Mouse (Mus musculus): ENCODE results near the gene Cabp4. TPM values are rescaled to one million over a fixed set of nuclear protein-coding genes. Genes with fewer than 3 reads are reported as not detected.
A peak's percentile ranks its signal among the peaks of the same experiment; 100 is the strongest.

The Cabp4 gene
- polyA plus RNA-seq, 1 experiment: 0.51 TPM

DNA sequence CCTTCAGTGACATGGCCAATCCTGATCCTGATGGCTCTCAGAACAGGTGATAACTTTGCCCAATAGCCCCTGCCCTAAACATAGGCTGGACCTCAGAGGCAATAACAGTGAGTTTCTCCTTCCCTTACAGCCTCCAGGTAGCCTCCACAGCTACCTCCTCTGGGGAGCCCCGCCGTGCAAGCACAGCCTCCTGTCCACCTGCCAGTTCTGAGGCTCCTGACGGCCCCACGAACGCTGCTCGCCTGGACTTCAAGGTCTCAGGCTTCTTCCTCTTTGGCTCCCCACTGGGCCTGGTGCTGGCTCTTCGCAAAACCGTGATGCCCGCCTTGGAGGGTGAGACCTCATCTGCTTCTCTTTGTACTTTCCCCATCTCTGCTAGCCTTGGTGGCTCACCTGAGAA, 35.3 kb downstream of the Cabp4 start:
- H3K4me3 ChIP-seq (replicated peaks): no peak overlapping the region
- no peaks in the 10 kb centered on the region for H3K27me3 ChIP-seq (replicated peaks)
- H3K9me3 ChIP-seq: no peaks in the 10 kb centered on the region
- H3K4me1 ChIP-seq: peaks cover 62% of the 10 kb centered on the region
- peaks cover 99% of the 10 kb centered on the region for H3K36me3 ChIP-seq (replicated peaks; ENCODE audit: low read length)
- TF ChIP-seq GATA1 (IDR thresholded peaks at IDR 0.05; ENCODE audit: borderline replicate concordance, low read length) (no peak), FLI1 (IDR thresholded peaks at IDR 0.05; ENCODE audit: low read length) (no peak)

- Histone ChIP-seq H3K4me1 (peaks cover 62% of the 10 kb centered on the region), H3K4me3 (replicated peaks) (peak overlapping the region; percentile 3), H3K36me3 (replicated peaks; ENCODE audit: low read length) (peaks cover 99% of the 10 kb centered on the region), H3K27me3 (replicated peaks) (no peaks in the 10 kb centered on the region), H3K9me3 (no peaks in the 10 kb centered on the region)
- TF ChIP-seq GATA1 (IDR thresholded peaks at IDR 0.05; ENCODE audit: borderline replicate concordance, low read length) (no peak), FLI1 (IDR thresholded peaks at IDR 0.05; ENCODE audit: low read length) (no peak)
Measured at GRCm38 (mm10) chr19:4106654-4107053, 37.2 kb downstream of the Cabp4 start.

GRCm38 (mm10) chr19:4104675-4105194, 39.1 kb downstream of the Cabp4 start:
- Histone ChIP-seq H3K4me1 (peaks cover 61% of the 10 kb centered on the region), H3K36me3 (replicated peaks; ENCODE audit: low read length) (peaks cover 88% of the 10 kb centered on the region), H3K9me3 (no peaks in the 10 kb centered on the region), H3K27me3 (replicated peaks) (no peaks in the 10 kb centered on the region), H3K4me3 (replicated peaks) (no peak overlapping the region)
- no peak for TF ChIP-seq FLI1 (IDR thresholded peaks at IDR 0.05; ENCODE audit: low read length)
- no peak for TF ChIP-seq GATA1 (IDR thresholded peaks at IDR 0.05; ENCODE audit: borderline replicate concordance, low read length)

DNA sequence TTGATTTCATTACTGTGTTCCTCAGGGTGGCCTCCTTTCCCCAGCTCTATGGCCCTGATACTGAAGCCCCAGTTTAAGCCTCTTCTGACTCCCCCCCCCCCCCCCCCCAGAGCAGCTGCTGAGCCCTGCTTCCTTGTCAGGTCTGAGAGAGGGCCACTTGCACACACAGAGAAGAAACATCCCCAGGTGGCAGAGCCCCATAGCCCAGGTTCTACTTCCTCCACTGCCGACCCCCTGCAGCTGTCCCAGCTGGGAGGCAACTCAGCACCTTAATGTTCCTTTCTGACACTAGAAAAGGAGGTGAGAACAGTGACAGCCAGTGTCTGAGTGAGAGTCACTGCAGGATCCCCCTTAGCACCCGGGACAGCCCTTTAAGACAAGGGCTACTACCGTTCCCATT, 40.0 kb downstream of the Cabp4 start:
- H3K9me3 ChIP-seq: no peaks in the 10 kb centered on the region
- H3K36me3 ChIP-seq (replicated peaks; ENCODE audit: low read length): peaks cover 80% of the 10 kb centered on the region
- no peaks in the 10 kb centered on the region for H3K27me3 ChIP-seq (replicated peaks)
- no peak overlapping the region for H3K4me3 ChIP-seq (replicated peaks)
- TF ChIP-seq FLI1 (IDR thresholded peaks at IDR 0.05; ENCODE audit: low read length): no peak
- no peak for TF ChIP-seq GATA1 (IDR thresholded peaks at IDR 0.05; ENCODE audit: borderline replicate concordance, low read length)
- H3K4me1 ChIP-seq: peaks cover 66% of the 10 kb centered on the region

DNA sequence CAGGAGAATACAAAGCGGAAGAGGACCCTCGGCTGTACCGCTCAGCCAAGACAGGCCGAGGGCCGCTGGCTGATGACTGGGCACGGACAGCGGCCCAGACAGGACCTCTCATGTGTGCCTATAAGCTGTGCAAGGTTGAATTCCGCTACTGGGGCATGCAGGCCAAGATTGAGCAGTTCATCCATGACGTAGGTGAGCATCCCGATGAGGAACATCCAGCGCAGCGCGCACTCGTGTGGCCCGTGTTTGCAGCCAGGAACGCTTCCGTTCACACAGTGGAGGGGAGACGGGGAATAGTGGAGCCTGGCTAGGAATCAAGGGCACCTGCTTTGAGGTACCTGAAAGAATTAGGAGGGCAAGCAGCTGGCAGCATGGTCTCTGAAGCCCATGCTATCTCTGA, 40.5 kb downstream of the Cabp4 start:
- peaks cover 80% of the 10 kb centered on the region for H3K36me3 ChIP-seq (replicated peaks; ENCODE audit: low read length)

GRCm38 (mm10) chr19:4102626-4103025, 41.2 kb downstream of the Cabp4 start:
- Histone ChIP-seq H3K9me3 (no peaks in the 10 kb centered on the region), H3K36me3 (replicated peaks; ENCODE audit: low read length) (peaks cover 79% of the 10 kb centered on the region), H3K4me1 (peaks cover 68% of the 10 kb centered on the region), H3K4me3 (replicated peaks) (no peak overlapping the region), H3K27me3 (replicated peaks) (no peaks in the 10 kb centered on the region)
- TF ChIP-seq FLI1 (IDR thresholded peaks at IDR 0.05; ENCODE audit: low read length): no peak
- TF ChIP-seq GATA1 (IDR thresholded peaks at IDR 0.05; ENCODE audit: borderline replicate concordance, low read length): no peak

More for the DNA sequence above, 40.5 kb downstream of the Cabp4 start:
- H3K4me3 ChIP-seq (replicated peaks): no peak overlapping the region
- H3K27me3 ChIP-seq (replicated peaks): no peaks in the 10 kb centered on the region
- no peaks in the 10 kb centered on the region for H3K9me3 ChIP-seq
- peaks cover 68% of the 10 kb centered on the region for H3K4me1 ChIP-seq
- TF ChIP-seq FLI1 (IDR thresholded peaks at IDR 0.05; ENCODE audit: low read length) (no peak), GATA1 (IDR thresholded peaks at IDR 0.05; ENCODE audit: borderline replicate concordance, low read length) (no peak)

- no peaks in the 10 kb centered on the region for H3K27me3 ChIP-seq (replicated peaks)
Measured at GRCm38 (mm10) chr19:4102049-4102448, 41.8 kb downstream of the Cabp4 start.

DNA sequence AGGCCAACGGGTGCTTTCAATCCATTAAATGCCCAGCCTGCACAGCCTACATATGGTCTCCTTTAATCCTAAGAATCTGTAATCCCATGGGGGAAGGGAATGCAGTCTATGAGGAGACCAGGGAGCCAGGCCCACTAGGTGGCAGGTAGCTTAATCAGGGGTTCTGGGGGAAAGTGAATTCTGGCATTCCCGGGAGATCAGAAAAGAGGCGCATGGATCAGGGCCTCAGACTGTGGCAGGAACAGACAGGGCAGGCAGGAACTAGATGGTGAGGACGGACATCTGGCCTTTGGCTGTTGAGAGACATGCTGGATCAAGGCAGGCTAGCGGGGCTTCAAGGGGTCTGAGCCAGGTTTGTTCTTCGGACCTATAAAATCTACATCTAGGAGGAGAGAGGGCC, 42.4 kb downstream of the Cabp4 start:
- Histone ChIP-seq H3K4me1 (peaks cover 70% of the 10 kb centered on the region), H3K4me3 (replicated peaks) (peak overlapping the region; percentile 100), H3K9me3 (no peaks in the 10 kb centered on the region), H3K36me3 (replicated peaks; ENCODE audit: low read length) (peaks cover 67% of the 10 kb centered on the region), H3K27me3 (replicated peaks) (no peaks in the 10 kb centered on the region)
- TF ChIP-seq GATA1 (IDR thresholded peaks at IDR 0.05; ENCODE audit: borderline replicate concordance, low read length) (no peak), FLI1 (IDR thresholded peaks at IDR 0.05; ENCODE audit: low read length) (no peak)

More at GRCm38 (mm10) chr19:4102049-4102448, 41.8 kb downstream of the Cabp4 start:
- TF ChIP-seq GATA1 (IDR thresholded peaks at IDR 0.05; ENCODE audit: borderline replicate concordance, low read length) (no peak), FLI1 (IDR thresholded peaks at IDR 0.05; ENCODE audit: low read length) (no peak)
- Histone ChIP-seq H3K4me3 (replicated peaks) (peak overlapping the region; percentile 12), H3K4me1 (peaks cover 70% of the 10 kb centered on the region), H3K36me3 (replicated peaks; ENCODE audit: low read length) (peaks cover 73% of the 10 kb centered on the region), H3K9me3 (no peaks in the 10 kb centered on the region)

DNA sequence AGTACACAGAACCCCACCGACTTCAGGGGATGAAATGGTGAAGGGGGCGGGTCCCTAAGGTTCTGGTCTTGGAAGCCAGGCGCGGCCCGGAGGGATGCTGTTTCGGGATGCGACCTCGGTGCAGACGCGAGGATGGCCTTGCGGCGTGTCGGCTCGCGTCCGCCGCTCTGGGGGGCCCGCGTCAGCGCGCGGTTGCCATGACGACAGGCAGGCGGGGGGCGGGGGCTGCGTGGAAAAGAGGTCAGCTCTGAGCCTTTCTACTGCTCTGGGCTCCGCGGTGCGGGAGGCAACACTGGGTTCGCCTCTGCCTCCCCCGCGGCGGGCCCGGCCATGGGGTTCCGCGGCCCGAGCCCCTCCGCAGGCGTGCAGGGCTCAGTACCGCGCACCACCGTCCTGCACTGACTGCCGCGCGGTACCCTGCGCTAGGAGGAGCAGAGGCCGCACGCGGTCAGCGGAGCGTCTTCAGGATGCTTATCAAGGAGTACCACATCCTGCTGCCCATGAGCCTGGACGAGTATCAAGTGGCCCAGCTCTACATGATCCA, 43.0 kb downstream of the Cabp4 start:
- TF ChIP-seq FLI1 (IDR thresholded peaks at IDR 0.05; ENCODE audit: low read length) (no peak), GATA1 (IDR thresholded peaks at IDR 0.05; ENCODE audit: borderline replicate concordance, low read length) (no peak)
- H3K36me3 ChIP-seq (replicated peaks; ENCODE audit: low read length): peaks cover 61% of the 10 kb centered on the region
- no peaks in the 10 kb centered on the region for H3K27me3 ChIP-seq (replicated peaks)
- H3K4me3 ChIP-seq (replicated peaks): peak overlapping the region; percentile 100
- peaks cover 74% of the 10 kb centered on the region for H3K4me1 ChIP-seq
- no peaks in the 10 kb centered on the region for H3K9me3 ChIP-seq

DNA sequence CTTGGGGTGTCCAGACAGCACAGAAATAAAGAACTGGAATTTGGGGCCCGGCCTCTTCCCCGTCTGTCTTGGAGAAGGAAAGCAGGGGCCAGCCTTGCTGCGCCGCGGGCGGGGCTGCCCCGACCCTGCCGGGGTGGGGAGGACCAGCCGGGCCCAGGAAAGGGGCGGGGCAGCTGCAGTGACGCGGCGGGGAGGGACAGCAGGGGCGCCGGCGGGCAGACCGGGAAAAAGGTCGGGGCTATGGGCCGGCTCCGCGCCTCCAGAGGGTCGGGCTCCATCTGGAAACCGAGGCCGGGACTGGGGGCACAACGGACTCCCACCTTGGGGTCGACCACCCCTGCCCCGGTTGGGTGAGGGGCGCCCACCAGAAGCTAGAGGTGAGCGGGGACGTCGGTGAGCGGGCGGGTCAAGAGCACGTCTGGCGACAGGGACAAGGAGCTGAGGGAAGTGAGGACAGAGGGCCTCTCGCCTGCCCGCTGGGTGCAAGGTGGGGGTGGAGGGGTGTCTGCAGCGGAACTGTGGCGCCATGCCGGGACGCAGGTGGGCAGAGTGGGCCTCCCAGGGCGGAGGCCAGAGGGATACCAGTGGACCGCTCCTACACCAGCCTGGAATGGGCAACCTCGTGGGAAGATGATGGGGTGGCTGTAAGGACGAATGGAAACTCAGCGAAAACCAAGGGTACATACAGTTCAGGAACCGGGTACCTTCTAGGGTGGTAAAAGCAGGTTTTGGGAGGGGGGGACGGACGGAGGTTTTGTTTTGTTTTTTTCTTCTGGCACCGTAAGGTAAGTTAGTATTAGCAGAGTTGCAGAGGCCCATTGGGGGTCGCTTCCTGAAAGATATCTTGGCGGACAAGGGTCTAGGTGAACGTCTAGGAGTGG, 43.8 kb downstream of the Cabp4 start, which contains the start of gene Pitpnm1:
TSS of gene Pitpnm1 (plus strand) at position 162 of the 881 bp plus-strand sequence.
- Histone ChIP-seq H3K36me3 (replicated peaks; ENCODE audit: low read length) (peaks cover 54% of the 10 kb centered on the region), H3K9me3 (no peaks in the 10 kb centered on the region), H3K27me3 (replicated peaks) (no peaks in the 10 kb centered on the region), H3K4me3 (replicated peaks) (peak within 1 kb of the TSS; percentile 100), H3K4me1 (peaks cover 74% of the 10 kb centered on the region)
- no peak for TF ChIP-seq GATA1 (IDR thresholded peaks at IDR 0.05; ENCODE audit: borderline replicate concordance, low read length)
- TF ChIP-seq FLI1 (IDR thresholded peaks at IDR 0.05; ENCODE audit: low read length): no peak
